Mouse (Mus musculus) adipocyte (in vitro differentiated cells): ENCODE results near the gene Cd38.
"Not testable (repeated sequence)": the region's sequence is repeated elsewhere in the genome, so short reads cannot be mapped to it uniquely, and the experiment has no call there.

Experiments
- DNase-seq: peaks from one replicate; pipeline ENCODE4 v3.0.0-alpha.2; 2016; ENCODE audit warnings: low spot score

Cd38 gene

GRCm38 (mm10) chr5:43860096-43860495, 8.3 kb upstream of the Cd38 start:
- no peak for DNase-seq

GRCm38 (mm10) chr5:43860670-43861431, 7.5 kb upstream of the Cd38 start:
- no peak for DNase-seq

- no peak for DNase-seq
These were observed 4.7 kb upstream of the Cd38 start for GRCm38 (mm10) chr5:43863642-43864041.

GRCm38 (mm10) chr5:43865316-43865715, 3.0 kb upstream of the Cd38 start:
- DNase-seq, result no peak

- DNase-seq, result peak; percentile 26
These were observed 603 bp downstream of the Cd38 start for GRCm38 (mm10) chr5:43868711-43869600.

GRCm38 (mm10) chr5:43871845-43872244, 3.5 kb downstream of the Cd38 start:
- DNase-seq, result no peak

- no peak for DNase-seq
These were observed 4.3 kb downstream of the Cd38 start for GRCm38 (mm10) chr5:43872652-43873051.

GRCm38 (mm10) chr5:43882034-43882433, 13.7 kb downstream of the Cd38 start:
- no peak for DNase-seq

- no peak for DNase-seq
These were observed 16.9 kb downstream of the Cd38 start for GRCm38 (mm10) chr5:43885060-43885820.

- peak; percentile 65 for DNase-seq
These were observed 24.0 kb downstream of the Cd38 start for GRCm38 (mm10) chr5:43892386-43892785.

- peak; percentile 85 for DNase-seq
These were observed 25.8 kb downstream of the Cd38 start for GRCm38 (mm10) chr5:43894113-43894512.

- DNase-seq, result no peak
These were observed 27.6 kb downstream of the Cd38 start for GRCm38 (mm10) chr5:43895931-43896330.

- no peak for DNase-seq
These were observed 36.3 kb downstream of the Cd38 start for GRCm38 (mm10) chr5:43904685-43905084.

- DNase-seq, result no peak
These were observed 40.9 kb downstream of the Cd38 start for GRCm38 (mm10) chr5:43909213-43909612.

- no peak for DNase-seq
These were observed 41.7 kb downstream of the Cd38 start for GRCm38 (mm10) chr5:43910006-43910405.

GRCm38 (mm10) chr5:43912844-43913243, 44.5 kb downstream of the Cd38 start, which contains the start of gene Gm7879:
Gene Gm7879 (plus strand): TSS chr5:43913144.
- not testable (repeated sequence) for DNase-seq

- no peak for DNase-seq
These were observed 47.0 kb downstream of the Cd38 start for GRCm38 (mm10) chr5:43915261-43915886.

GRCm38 (mm10) chr5:43921877-43922276, 53.5 kb downstream of the Cd38 start:
- DNase-seq, result no peak

GRCm38 (mm10) chr5:43923933-43924332, 55.6 kb downstream of the Cd38 start:
- peak; percentile 78 for DNase-seq

- DNase-seq, result no peak
These were observed 59.4 kb downstream of the Cd38 start for GRCm38 (mm10) chr5:43927729-43928128.

- no peak for DNase-seq
These were observed 64.9 kb downstream of the Cd38 start for GRCm38 (mm10) chr5:43933269-43933668.
